Mouse (Mus musculus): ENCODE measurements around the gene S100a13.

Gene S100a13

DNA sequence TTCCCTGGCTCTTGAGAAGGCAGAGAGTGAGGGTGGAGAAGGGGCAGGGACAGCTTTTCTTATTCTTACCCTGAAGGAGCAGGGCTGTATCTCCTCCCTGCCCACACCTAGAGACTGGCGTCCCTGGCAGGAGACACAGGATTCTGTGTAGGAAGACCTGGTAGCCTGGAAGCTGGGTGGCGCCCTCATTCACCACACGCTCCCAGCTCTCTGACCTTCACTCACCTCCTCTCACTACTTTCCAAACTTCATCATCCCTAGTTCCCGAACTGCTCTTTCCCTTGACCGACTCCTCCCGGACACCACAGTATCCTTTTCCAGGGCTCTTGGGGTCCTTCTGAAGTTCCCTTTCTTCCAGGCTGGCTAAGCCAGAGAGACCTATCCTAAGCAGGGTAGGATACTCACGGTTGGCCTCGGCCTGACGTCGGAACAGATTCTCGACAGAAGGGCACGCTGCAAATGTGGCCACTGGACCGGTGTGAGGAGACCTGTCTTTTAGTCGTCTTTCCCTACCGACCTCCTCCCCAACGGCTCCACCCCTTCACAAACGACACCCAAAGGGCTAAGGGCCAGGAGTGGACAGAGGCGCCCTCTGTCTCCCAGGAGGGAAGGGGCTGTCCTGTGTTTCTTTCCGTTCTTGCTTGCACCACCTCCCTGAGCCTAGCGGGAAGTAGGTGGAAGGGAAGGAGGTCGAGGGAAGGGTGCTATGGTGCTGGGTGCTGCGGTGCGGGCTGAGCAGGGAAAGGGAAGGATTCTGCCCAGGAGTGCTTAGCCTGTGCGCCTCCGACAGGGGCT lies at the start of gene S100a13, which contains the start of gene S100a1:
S100a13 (plus strand) TSS at position 640 of the 795 bp plus-strand sequence.
S100a1 (minus strand) TSS at position 597 of the 795 bp plus-strand sequence.
- CTCF ChIA-PET = no interaction called here

DNA sequence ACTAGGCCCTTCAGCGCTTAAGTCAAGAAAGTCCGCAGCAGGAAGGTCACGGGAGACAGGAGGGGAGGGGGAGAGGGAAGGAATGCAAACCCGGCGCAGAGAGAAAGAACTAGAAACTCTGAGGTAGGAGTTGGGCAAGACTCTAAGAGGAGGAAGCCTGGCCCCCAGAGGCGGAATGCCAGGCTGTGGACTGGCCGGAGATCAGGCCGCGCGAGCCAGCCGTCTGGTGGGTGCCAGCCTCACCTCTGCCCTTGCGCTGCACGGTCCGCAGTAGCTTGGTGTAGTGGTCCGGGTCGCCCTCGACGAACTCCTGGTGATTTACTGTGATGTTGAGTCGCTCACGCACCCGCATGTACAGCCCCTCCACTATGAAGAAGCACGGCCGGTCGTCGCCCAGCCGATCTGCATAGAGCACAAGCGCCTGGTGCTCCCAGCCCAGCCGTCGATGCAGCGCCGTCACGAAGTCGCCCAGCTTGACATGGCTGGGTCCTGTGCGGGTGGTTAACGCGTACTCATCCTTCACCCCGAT lies 49.6 kb upstream of the S100a13 start:
- CTCF ChIA-PET = no interaction called here

DNA sequence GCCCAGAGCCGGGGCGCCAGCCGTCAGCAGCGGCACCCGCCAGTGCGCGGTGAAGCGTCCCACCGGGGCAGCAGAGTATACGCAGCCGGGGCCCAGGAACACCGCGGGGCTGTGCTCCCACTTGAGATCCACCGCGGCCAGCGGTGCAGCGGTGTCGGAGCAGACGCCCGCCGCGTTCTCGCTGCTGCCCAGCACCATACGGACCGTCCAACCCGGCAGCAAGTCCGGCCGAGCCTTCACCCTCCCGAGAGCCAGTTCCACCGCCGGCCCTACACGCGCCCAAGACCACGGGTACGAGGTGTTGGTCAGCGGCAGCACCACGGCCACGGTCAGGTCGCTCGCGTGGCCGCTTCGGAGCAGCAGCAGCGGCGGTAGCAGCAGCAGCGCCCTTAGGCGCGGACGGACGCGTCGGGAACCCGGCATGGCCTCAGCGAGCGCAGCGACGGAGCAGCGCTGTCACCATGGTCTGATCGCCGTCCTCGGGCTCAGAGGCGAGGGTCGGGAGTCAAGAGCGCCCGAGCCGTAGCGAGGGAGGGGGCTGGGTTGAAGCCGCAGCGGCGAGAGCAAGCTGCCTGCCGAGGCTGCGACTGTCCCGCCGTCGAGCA lies 49.1 kb upstream of the S100a13 start:
- CTCF ChIA-PET = no interaction called here

DNA sequence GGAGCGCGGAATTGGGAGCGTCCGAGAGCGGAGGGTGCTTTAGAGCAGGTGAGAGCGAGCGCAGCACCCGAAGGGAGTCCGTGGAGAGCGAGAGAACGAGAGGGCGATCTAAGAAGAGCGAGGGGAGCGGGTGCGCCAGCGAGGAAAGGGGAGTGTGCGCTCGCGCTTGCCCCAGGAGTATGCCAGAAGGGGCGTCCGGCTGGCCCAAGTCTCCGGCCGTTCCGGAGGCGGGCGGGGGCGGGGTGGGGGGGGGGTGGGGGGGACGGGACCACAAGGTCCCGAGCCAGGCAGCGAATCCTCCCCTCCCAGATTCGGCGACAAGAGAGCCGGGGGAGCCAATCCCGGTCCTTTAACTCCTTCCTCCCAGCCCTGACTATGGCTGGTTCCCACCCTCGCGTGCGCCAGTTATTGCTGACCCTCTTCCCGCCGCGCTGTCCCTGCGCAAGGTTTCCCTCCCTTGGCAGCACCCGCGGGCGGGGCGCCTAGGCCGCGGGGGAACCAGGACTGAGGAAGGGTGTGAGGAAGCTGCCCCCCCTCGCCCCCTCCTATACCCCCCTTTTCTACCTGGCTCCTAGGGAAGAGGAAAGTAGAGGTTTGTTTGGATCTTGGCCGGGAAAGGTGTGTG lies 48.4 kb upstream of the S100a13 start, which contains the start of gene Npr1:
Npr1 (minus strand) TSS at position 181 of the 625 bp plus-strand sequence.
- CTCF ChIA-PET = no interaction called here

DNA sequence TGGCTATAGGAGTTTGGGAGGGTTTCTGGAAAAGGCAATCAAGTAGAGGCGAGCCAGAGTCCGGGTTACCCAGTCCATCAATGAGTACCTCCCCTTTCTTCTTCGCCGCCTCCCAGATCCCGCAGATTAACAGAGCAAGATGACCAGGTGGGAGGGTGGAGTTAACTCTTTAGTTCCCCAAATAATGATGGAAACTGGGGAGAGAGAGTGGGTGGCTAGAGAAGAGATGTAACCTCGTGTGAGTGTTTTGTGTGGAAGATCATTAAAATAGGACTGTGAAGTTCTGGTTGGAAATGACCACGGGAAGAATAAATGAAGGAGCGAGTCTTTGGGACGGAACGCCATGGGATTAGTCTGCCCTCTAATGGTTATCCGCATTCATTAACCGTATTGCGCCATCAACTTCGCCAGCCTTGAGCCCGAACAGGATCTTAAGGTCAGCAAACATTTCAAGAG lies 47.9 kb upstream of the S100a13 start:
- CTCF ChIA-PET = no interaction called here

DNA sequence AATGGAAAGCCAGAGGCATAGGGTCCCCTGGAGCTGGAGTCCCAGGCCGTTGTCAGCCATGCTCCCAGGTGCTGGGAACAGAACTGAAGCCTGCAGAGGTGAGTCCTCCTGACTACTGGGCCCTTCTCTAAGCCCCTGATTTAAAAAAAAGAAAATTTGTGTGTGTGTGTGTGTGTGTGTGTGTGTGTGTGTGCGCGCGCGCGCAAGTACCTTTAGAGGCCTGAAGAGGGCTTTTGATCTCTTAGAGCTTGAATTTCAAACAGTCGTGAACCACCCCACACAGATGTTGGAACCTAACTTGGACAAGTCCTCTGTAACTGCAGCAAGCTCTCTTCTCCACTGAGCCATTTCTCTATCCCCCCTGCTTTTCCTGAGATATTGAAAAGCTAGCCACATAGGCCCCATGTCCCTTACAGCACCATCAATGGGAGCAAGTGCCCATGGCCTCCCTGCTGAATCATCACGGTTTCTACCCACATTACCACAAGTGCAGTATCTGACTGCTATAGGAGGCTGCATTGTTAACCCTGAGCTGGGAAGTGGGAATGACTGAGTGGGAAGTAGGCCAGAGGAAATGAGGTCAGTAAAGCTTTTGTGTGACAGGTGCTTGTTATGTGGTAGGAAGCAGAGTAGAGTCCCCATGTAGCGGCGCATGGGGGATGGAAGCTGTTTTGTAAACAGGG lies 46.5 kb upstream of the S100a13 start:
- CTCF ChIA-PET = interaction anchor here (0.7 kb wide), 2 partner anchors 90 to 223 kb away, joined by 5 read pairs; no protein-coding TSS in a partner anchor

DNA sequence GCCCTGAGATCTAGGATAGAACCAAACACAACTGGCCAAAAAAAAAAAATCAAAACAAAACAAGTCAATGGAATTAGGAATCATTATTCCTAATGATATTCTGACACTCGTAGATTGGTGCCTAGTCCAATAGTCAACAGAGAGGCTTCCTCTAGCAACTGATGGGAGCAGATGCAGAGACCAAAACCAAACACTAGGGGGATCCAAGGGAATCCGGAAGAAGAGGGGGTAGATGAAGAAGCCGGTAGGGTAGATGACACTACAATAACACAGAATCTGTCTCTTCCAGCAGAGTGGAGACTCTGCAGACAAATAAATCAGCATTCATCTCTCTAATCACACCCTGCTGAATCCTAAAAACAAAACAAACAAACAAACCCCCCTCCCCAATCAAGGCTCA lies 42.0 kb upstream of the S100a13 start:
- CTCF ChIA-PET = interaction anchor here (0.7 kb wide), 1 partner anchor 386 kb away, joined by 4 read pairs; no protein-coding TSS in a partner anchor

DNA sequence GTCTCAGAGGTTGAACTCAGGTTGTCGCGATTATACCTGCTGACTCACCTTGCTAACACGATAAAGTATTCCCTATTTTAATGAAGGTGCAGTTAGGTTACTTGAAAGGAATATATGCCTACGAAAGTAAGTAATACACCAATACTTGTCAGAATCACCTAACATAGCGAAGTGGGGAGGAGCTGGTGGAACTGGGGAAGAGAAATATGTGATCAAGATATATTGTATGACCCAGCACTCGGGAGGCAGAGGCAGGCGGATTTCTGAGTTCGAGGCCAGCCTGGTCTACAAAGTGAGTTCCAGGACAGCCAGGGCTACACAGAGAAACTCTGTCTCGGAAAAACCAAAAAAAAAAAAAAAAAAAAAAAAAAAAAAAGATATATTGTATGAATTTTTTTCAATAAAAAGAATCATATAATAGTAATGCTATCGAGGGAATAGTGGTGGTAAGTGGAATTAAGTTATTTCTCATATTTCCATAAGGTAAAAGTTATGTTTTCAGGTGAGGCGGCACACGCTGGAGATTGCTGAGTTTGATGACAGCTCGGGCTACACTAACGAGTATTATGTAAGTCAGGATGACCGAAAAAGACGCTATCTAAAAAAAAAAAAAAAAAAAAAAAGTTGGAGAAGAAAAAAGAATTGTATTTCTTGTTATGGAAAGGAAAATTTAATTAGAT lies 38.9 kb upstream of the S100a13 start:
- CTCF ChIA-PET = interaction anchor here (0.7 kb wide), 1 partner anchor 54 kb away, joined by 13 read pairs; no protein-coding TSS in a partner anchor

DNA sequence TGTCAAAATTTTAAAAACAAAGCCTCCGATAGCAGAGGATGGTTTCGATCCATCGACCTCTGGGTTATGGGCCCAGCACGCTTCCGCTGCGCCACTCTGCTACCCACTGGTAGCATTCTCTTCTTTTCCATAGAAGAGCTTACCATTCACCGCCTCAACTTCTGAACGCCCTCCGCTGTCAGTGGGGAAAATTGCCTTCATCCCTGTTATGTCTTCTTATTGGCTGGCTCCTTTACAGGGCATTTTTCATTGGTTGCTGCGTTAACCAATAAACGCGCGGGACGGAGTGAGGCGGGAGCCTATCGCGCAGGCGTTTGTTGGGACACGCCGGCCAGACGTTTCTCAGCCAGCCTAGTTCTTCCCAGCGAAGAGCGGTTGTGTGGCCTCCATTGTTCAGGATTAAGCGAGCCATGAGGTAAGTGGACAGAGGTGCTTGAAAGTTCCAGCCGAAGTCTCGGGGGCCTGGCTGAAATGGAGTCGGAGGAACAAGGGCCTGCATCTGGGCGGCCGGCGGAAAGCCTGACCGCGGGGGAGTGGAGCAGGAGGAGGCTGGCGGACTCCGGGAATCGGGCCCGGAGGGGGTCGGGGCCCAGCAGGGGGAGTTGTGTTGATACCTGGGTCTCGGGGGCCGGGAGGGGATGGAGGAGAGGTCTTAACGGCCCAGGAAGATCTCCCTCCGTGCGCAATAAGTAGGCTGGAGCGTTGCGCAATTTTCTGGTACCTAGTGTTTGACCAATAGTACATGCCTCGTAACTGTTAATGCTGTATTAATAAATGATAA lies 38.2 kb upstream of the S100a13 start, which contains the start of gene Ilf2:
Ilf2 (plus strand) TSS at position 296 of the 781 bp plus-strand sequence.
- CTCF ChIA-PET = interaction anchor here (0.7 kb wide), 1 partner anchor 55 kb away, joined by 13 read pairs; no protein-coding TSS in a partner anchor

DNA sequence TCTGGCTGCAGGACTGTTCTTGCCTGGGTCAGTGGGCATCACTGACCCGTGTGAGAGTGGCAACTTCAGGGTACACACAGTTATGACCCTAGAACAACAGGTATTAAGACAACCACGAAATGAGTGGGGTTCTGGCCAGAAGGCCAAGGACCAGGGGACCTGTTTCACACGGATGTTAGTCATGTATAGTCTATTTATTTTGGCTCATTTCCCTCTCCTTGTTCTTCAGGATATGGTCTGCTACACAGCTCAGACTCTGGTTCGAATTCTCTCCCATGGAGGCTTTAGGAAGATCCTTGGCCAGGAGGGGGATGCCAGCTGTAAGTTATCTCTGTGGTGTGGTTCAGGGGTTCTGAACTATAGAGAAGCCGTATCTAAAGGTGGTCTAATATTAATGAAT lies 27.2 kb upstream of the S100a13 start:
- CTCF ChIA-PET = no interaction called here

DNA sequence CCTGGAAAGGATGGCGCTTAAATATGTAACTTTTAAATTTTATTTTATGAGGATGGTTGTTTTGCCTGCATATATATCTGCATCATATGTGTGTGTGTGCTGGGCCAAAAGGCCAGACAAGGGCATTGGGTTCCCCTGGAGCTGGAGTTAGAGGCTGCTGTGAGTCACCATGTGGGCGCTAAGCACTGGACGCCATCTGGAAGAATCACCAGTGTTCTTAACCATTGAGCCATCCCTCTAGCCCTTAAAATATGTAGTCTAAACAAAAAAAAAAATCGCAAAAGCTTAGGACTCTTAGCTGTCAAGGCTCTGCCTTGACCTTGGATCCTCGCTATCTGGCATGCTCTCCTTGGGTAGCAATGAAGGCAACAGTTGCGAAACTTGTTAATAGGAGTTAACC lies 25.7 kb upstream of the S100a13 start:
- CTCF ChIA-PET = no interaction called here

DNA sequence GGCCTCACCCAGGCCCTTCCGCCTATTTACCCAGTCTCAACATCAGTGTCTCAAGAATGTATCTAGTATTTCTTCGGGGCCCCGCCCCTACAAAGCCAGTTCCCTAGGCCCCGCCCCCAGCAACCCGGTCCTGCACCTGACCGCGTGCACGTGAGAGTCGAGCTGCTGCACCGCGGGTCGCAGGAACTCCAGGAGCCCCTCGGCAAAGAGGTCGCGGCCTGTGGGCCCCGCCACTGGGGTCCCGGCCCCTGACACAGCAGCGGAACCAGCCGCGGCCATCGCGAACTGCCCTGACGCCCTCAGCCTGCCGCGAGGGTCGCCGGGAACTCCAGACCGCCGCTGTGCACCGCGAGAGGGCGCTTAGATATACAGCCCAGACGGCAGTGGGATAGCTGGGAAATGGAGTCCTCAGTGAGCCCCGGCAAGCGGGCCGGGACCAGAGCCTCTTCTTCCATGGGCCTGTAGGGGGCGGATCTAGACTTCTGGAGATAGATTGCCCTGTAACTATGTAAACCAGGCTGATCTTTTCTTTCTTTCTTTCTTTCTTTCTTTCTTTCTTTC lies 23.5 kb upstream of the S100a13 start, which contains the start of gene Snapin:
Snapin (minus strand) TSS at position 338 of the 561 bp plus-strand sequence.
- CTCF ChIA-PET = interaction anchor here (0.6 to 0.7 kb wide), 2 partner anchors 22 to 1164 kb away, joined by 3 to 5 read pairs; no protein-coding TSS in a partner anchor

DNA sequence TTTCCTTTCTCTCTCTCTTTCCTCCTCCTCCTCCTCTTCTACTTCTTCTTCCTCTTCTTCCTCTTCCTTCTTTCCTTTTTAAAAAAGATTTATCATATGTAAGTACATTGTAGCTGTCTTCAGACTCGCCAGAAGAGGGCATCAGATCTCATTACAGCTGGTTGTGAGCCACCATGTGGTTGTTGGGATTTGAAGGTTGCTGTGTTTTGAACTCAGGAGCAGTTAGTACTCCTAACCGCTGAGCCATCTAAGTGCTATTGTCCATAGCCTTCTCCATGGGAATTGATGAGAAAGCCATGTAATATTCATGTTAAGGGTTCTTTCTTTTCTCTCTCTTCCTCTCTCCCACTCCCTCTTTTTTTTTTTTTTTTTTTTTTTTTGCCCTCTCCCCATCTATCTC lies 22.9 kb upstream of the S100a13 start:
- CTCF ChIA-PET = interaction anchor here (0.7 kb wide), 1 partner anchor 23 kb away, joined by 3 read pairs; no protein-coding TSS in a partner anchor

DNA sequence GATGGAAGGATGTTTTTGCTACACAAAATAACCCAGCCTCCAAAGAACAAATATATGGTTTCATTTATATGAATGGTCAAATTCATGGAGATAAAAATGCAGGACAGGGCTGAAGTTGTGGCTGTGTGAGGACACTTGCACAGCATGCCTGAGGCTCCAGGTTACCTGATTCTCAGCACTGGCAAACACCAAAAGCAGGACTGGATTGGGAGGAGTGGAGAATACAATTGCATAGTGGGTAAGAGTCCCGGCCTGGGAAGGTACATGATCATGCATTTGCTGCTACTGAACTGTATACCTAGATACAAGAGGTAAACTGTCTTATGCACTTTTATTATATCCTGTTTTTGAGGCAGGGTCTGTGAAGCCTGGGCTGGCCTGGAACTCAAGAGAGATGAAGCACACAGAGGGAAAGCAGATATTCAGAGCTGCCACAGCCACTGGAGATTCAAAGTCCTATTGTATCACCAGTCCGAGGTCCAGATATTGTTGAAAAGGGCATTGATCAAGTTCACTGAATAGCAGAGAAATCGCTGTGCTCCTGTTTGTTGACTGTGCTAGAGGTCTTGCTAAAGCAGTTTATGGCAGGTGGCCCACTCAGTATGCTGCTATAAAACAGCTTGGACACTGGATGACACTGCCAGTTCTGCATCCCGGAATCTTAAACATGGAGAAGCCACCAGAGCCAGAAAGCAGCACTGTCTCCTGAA lies 20.2 kb upstream of the S100a13 start:
- CTCF ChIA-PET = interaction anchor here (1.7 kb wide), 1 partner anchor 10 kb away, joined by 4 read pairs; no protein-coding TSS in a partner anchor

DNA sequence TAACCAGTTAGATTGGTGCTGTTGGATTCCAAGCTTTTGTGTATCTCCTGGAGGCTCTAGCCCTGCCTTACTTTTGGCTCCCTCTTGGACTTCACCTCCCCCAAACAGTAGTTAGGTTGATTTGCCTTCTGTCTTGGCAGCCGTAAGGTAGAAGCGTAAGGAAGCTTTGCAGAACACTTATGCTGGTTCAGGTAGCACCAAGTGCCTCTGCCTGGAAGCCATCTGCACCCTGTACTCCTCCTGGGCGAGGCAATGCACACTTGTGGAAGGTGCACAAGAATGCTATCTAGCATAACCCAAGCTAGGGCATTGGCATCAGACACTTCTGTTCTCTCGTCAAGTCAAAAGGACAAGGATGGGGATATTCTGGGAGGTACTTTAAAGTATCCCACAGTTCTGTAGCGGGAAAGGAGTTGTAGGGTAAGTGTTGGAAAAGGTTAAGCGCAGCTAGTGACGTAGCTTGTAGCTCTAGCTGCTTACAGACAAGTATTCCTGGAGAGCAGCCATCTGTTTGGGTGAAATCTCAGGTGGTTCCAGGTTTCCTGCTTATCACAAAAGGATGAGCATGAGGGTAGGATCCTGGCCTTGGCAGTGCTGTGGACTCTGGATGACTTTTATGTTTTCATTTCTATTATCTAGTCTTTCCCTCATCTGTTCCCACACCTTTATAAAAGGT lies 18.2 kb upstream of the S100a13 start:
- CTCF ChIA-PET = no interaction called here

DNA sequence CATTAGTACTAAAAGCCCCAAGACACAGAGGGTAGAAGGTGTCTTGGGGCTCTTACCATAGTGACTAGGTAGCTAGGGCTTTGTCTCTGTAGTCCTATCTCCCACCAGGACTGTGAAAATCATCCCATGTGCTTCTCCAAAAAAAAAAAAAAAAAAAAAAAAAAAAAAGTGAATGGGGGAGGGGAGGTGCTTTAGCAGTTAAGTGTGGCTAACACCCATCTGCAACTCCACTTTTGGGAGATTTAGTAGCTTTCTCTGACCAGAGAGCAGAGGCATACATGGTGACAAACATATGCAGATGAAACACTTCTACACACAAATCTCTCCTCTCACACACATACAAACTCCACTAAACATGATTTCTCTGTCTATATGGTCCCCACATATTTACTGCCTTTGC lies 16.6 kb upstream of the S100a13 start:
- CTCF ChIA-PET = interaction anchor here (0.6 kb wide), 1 partner anchor 18 kb away, joined by 6 read pairs; no protein-coding TSS in a partner anchor

DNA sequence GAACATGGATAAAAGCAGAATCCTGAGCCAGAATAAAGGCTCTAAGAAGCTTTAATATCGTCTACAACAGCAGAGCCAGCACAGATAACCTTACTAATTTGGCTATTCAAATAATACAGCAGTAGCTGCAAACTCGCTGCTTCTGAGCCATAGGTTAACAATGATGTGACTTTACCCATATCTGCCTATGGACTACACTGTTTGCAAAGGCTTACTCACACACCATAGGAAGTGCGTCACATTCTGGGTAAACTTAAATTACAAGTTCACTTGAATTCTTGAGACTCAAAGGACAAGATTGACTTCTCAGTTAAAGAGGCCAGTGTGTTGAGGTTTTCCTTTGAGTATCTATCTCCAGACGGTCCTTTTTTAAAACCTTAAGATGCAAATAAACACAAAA lies 10.8 kb upstream of the S100a13 start:
- CTCF ChIA-PET = interaction anchor here (1.0 kb wide), 1 partner anchor 11 kb away, joined by 4 read pairs; no protein-coding TSS in a partner anchor

DNA sequence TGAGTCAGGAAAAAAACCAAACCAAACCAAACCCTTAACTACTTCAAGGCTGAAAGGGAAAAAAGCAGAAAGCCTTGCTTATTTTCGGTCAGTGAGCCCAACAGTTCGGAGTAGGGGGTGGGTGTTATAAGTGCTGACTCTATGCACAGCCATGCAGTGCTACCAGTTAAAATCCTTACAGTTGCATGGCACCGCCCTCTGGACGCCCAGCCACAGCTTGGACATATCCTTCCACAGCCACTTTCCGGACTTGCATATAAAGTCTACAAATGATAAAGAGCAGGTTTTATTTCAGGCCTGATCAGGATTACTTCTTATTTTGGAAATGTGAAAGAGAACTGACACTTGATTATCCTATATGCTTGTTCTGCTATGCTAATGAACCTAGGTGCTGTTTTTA lies 9.0 kb upstream of the S100a13 start:
- CTCF ChIA-PET = interaction anchor here (0.9 kb wide), 1 partner anchor 12 kb away, joined by 3 read pairs; no protein-coding TSS in a partner anchor

Data from spleen, embryonic (tissue).